Mouse (Mus musculus) heart, postnatal 0 days (tissue): ENCODE measurements around the gene Rap1gap2. TPM values are rescaled to one million over a fixed set of nuclear protein-coding genes. Genes with fewer than 3 reads are reported as not detected.
A peak's percentile ranks its signal among the peaks of the same experiment; 100 is the strongest.

Experiments used
- ATAC-seq: fragments of 200-750 bp; cut with Nextera tagmentation; 2 replicates; pipeline ENCODE4 v1.8.0; 2017; ENCODE audit warnings: low read depth, moderate number of reproducible peaks, moderate library complexity; ENCODE audit not compliant: insufficient read depth
- DNase-seq: peaks from one replicate; pipeline ENCODE4 v3.0.0-alpha.2; 2016; ENCODE audit warnings: low spot score
- H3K27ac ChIP-seq: fragments of 300-500 bp; sonication (generic); 2 replicates; pipeline ENCODE4 v1.5.1; 2014; ENCODE audit warnings: low read depth, mild to moderate bottlenecking
- H3K27me3 ChIP-seq: fragments of 300-500 bp; sonication (generic); 2 replicates; pipeline ENCODE4 v1.6.1; 2014; ENCODE audit warnings: low read length, mixed read lengths; ENCODE audit not compliant: control insufficient read depth, insufficient read depth
- H3K36me3 ChIP-seq: fragments of 300-500 bp; sonication (generic); replicated peaks from 2 replicates; pipeline ENCODE4 v1.6.1; 2014; ENCODE audit warnings: low read length, mixed read lengths; ENCODE audit not compliant: control insufficient read depth, insufficient read depth
- H3K4me1 ChIP-seq: fragments of 300-500 bp; sonication (generic); 2 replicates; pipeline ENCODE4 v1.6.1; 2014; ENCODE audit warnings: antibody characterized with exemption; ENCODE audit not compliant: control insufficient read depth, insufficient read depth
- H3K4me2 ChIP-seq: fragments of 300-500 bp; sonication (generic); 2 replicates; pipeline ENCODE4 v1.6.1; 2014; ENCODE audit warnings: low read depth, mild to moderate bottlenecking, low read length, moderate library complexity
- H3K4me3 ChIP-seq: fragments of 300-500 bp; sonication (generic); 2 replicates; pipeline ENCODE4 v1.5.1; 2014; ENCODE audit warnings: low read depth, low read length
- H3K9ac ChIP-seq: fragments of 300-500 bp; sonication (generic); replicated peaks from 2 replicates; pipeline ENCODE4 v1.6.1; 2014; ENCODE audit warnings: low read depth, low read length, mixed read lengths
- H3K9me3 ChIP-seq: fragments of 300-500 bp; sonication (generic); replicated peaks from 2 replicates; pipeline ENCODE4 v1.6.1; 2016; ENCODE audit warnings: low read length; ENCODE audit not compliant: control insufficient read depth
- CTCF ChIP-seq: IDR thresholded peaks from 2 replicates; pipeline ENCODE4 v1.5.1; 2016; ENCODE audit warnings: antibody characterized with exemption, control low read depth, low read depth
- EP300 ChIP-seq: IDR thresholded peaks from 2 replicates; pipeline ENCODE4 v1.6.1; 2016; ENCODE audit warnings: antibody characterized with exemption, low read depth
- WGBS: fragments of 180-500 bp; shearing (Covaris S2); extraction: QIAGEN DNeasy Blood & Tissue Kit; methylation state at CpG from one replicate; pipeline ENCODE4 v1.1.7; 2014; 5-methylcytosine and 5-hydroxymethylcytosine counted together
- polyA plus RNA-seq: library from polyadenylated mRNA; unstranded; fragments of >200 nt; fragmentation: Nextera tagmentation; extraction: Ambion mirVana; gene quantifications from 2 replicates; pipeline ENCODE4 v1.2.1, GENCODE M21; 2015
- total RNA-seq: library from RNA; depleted of rRNA; stranded (reverse); fragments of >200 nt; gene quantifications from 2 replicates; pipeline ENCODE4 v1.2.3, GENCODE M21; 2014; ENCODE audit warnings: low replicate concordance

The Rap1gap2 gene
- total and polyA plus RNA-seq, 2 experiments from 2014 or later: 5.6 to 16.5 TPM

DNA sequence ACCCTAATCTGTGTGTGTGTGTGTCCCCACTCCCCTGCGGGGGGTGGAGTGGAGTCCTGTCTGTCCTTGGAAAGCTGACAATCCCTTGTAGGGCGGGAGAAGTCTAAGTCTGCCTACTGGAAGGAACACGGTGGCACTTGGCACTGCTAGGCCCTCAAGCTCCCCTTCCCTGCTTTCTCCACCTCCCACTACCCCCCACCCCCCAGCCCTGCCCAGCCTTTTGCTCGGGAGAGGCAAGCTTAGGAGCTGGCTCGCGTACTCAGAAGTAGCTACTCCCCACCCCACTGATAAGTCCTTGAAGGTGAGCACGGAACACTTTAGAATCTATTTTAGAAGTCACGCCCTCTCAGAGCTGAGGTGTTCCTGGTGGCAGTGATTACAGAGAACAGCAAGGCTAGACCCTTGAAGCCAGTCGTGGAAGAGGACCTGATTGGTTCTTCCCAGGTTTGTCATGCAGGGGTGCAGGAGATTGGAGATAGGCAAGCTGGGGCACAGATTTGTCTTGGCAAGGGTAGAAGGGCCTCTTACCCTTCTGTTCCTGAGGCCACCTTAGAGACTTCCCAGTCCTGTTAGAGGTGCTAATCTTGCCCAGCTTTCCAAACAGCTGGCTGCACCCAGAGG lies 28.2 kb upstream of the Rap1gap2 start:
- DNase-seq (peak; percentile 69), ATAC-seq (peak; percentile 13; the same call in 1 of the 2 replicates)
- Histone ChIP-seq H3K27ac (peak overlapping the region; percentile 93), H3K9me3 (no peaks in the 10 kb centered on the region), H3K36me3 (no peaks in the 10 kb centered on the region), H3K4me2 (peak overlapping the region; percentile 91), H3K27me3 (no peaks in the 10 kb centered on the region), H3K4me3 (peak overlapping the region; percentile 75), H3K4me1 (peaks cover 22% of the 10 kb centered on the region), H3K9ac (peak overlapping the region; percentile 77)
- 6% methylated on average over 9 of the region's 9 CpGs for WGBS
- no peak for TF ChIP-seq CTCF
- TF ChIP-seq EP300: no peak

DNA sequence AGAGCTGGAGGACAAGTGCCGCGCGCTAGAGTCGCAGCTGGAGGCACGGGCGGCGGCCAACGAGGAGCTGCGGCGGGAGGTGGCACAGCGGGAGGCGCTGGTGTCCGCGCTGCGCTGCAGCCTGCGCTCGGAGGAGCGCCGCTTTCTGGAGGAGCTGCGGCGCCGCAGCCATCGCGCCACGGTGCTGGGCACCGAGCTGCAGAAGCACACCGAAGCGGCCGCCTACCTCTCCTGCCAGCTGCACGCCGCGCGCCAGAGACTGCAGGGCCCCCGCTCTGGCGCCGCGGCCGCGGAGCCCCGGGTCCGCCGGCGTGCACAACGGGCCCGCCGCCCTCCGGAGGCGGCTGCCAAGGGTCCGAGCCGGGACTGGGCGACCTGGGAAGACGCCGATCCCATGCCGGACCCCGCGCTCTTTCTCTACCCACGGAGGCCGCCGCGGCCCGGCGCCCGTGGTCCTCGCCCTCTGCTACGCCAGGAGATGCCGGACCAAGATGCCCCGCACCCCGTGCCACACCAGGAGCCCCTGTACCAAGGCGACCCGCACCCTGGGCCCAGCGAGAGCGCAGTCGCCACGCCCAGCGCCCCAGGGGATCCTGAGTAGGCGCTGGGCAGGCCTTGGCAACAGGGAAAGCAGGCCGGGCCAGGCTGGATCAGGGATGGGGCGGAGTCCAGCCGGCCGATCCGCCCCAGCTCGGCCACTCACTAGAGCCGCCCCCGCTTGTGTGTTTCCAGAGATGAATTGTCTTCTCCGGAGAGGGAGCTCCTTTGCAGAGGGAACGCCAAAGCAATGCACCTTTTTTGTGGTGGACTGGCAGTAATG lies 27.5 kb upstream of the Rap1gap2 start:
- Histone ChIP-seq H3K4me3 (peak overlapping the region; percentile 75), H3K36me3 (no peaks in the 10 kb centered on the region), H3K27me3 (no peaks in the 10 kb centered on the region), H3K4me1 (peaks cover 22% of the 10 kb centered on the region), H3K4me2 (peak overlapping the region; percentile 91), H3K9ac (peak overlapping the region; percentile 77), H3K9me3 (no peaks in the 10 kb centered on the region), H3K27ac (peak overlapping the region; percentile 93)
- ATAC-seq (peak; percentile 92), DNase-seq (peak; percentile 89)
- under 1% methylated on average over 86 of the region's 86 CpGs for WGBS
- TF ChIP-seq EP300 (0 out of 2 replicates have a peak, but pooled peaks have one; percentile 27), CTCF (peak; percentile 46)

GRCm38 (mm10) chr11:74637486-74637885 lies 26.8 kb upstream of the Rap1gap2 start:
- TF ChIP-seq CTCF (no peak), EP300 (no peak)

DNA sequence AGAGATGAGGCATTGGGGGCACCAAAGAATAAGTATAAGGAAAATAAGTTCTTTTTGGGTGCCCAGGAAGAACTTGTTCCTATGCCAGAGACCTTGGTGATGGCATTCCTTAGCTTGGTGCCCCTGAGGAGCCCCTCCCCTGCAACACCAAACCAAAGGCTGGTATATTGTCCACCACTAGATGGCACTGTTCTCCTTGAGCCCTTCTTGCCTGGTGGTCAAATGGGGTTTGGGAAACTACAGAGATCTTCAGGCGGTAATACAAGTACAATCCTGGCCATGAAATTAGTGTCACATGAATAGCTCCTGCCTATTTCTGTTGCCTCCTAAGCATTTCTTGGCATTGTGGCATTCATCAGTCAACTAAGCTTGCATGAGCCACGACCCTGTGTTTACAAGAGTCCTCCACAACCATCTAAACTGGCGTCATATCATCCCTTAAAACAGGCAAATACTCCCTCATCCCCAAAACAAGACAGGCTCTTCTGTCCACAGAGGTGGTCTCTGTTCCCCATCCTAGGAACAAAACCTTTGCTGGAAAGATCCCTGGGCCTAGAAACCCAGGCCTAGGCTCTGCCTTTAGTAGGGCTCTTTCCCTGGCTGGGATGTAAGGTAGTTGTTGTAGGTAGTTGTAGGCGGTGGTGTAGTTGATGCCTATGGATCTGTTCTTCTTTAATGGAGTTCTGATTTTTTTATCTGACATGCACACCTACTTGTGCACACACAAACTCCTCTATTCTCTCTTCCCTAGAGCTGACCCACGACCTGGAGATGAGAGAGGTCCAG lies 24.0 kb upstream of the Rap1gap2 start:
- Histone ChIP-seq H3K4me3 (no peak overlapping the region), H3K27me3 (no peaks in the 10 kb centered on the region), H3K4me1 (peaks cover 14% of the 10 kb centered on the region), H3K9me3 (no peaks in the 10 kb centered on the region), H3K27ac (no peak overlapping the region), H3K9ac (no peak overlapping the region), H3K4me2 (no peak overlapping the region), H3K36me3 (no peaks in the 10 kb centered on the region)
- ATAC-seq: no peak
- peak; percentile 80 for DNase-seq
- WGBS: 68% methylated on average over 5 of the region's 5 CpGs
- TF ChIP-seq EP300: no peak
- peak; percentile 95 for TF ChIP-seq CTCF

More at GRCm38 (mm10) chr11:74637486-74637885, 26.8 kb upstream of the Rap1gap2 start:
- Histone ChIP-seq H3K4me1 (peaks cover 22% of the 10 kb centered on the region), H3K4me2 (peak overlapping the region; percentile 91), H3K4me3 (peak overlapping the region; percentile 75), H3K36me3 (no peaks in the 10 kb centered on the region), H3K27ac (peak overlapping the region; percentile 93), H3K9ac (peak overlapping the region; percentile 77), H3K9me3 (no peaks in the 10 kb centered on the region), H3K27me3 (no peaks in the 10 kb centered on the region)
- DNase-seq (no peak), ATAC-seq (no peak)
- WGBS: 15% methylated on average over 8 of the region's 8 CpGs

GRCm38 (mm10) chr11:74631880-74632789 lies 21.4 kb upstream of the Rap1gap2 start:
- Histone ChIP-seq H3K4me1 (no peaks in the 10 kb centered on the region), H3K36me3 (no peaks in the 10 kb centered on the region), H3K9ac (no peak overlapping the region), H3K27ac (no peak overlapping the region), H3K4me3 (no peak overlapping the region), H3K4me2 (no peak overlapping the region), H3K9me3 (no peaks in the 10 kb centered on the region), H3K27me3 (no peaks in the 10 kb centered on the region)
- TF ChIP-seq EP300: no peak
- TF ChIP-seq CTCF: no peak
- ATAC-seq (no peak), DNase-seq (no peak)
- 62% methylated on average over 7 of the region's 7 CpGs for WGBS
